Mouse (Mus musculus) natural killer cell, adult 2 months (primary cell): ENCODE measurements around the gene Gm10024.
A peak's percentile ranks its signal among the peaks of the same experiment; 100 is the strongest.
"Not testable (repeated sequence)": the region's sequence is repeated elsewhere in the genome, so short reads cannot be mapped to it uniquely, and the experiment has no call there.

ENCODE experiments used
- DNase-seq, 2 experiments: peaks; one replicate each; pipeline ENCODE4 v3.0.0; 2022; ENCODE audit warnings: low spot score in 2 of 2

Gene Gm10024

GRCm38 (mm10) chr10:77729241-77729640, 18.0 kb downstream of the Gm10024 start:
- DNase-seq: peak in 1 of 2 experiments; percentile 6

- no peak for DNase-seq
Measured at GRCm38 (mm10) chr10:77735928-77736327, 24.7 kb downstream of the Gm10024 start.

- no peak for DNase-seq
Measured at GRCm38 (mm10) chr10:77738929-77739328, 27.7 kb downstream of the Gm10024 start.

- not testable (repeated sequence) for DNase-seq
Measured at GRCm38 (mm10) chr10:77741924-77742688, 30.8 kb downstream of the Gm10024 start, which contains the start of gene Gm18596. Gene Gm18596, minus strand, starts transcription at chr10:77742638.

GRCm38 (mm10) chr10:77750686-77751085, 39.4 kb downstream of the Gm10024 start:
- DNase-seq: not testable (repeated sequence)

- DNase-seq: not testable (repeated sequence)
Measured at GRCm38 (mm10) chr10:77751254-77751653, 40.0 kb downstream of the Gm10024 start, which contains the start of gene Gm9736. Gene Gm9736, minus strand, starts transcription at chr10:77751354.

- not testable (repeated sequence) for DNase-seq
Measured at GRCm38 (mm10) chr10:77752312-77752711, 41.1 kb downstream of the Gm10024 start.

- no peak for DNase-seq
Measured at GRCm38 (mm10) chr10:77753448-77753847, 42.2 kb downstream of the Gm10024 start.

GRCm38 (mm10) chr10:77759582-77759981, 48.3 kb downstream of the Gm10024 start, which contains the start of gene Gm3233:
Gene Gm3233, minus strand, starts transcription at chr10:77759682.
- DNase-seq: not testable (repeated sequence)
